ENCODE assay signal across 17 mouse cellular contexts in the genomic region with DNA sequence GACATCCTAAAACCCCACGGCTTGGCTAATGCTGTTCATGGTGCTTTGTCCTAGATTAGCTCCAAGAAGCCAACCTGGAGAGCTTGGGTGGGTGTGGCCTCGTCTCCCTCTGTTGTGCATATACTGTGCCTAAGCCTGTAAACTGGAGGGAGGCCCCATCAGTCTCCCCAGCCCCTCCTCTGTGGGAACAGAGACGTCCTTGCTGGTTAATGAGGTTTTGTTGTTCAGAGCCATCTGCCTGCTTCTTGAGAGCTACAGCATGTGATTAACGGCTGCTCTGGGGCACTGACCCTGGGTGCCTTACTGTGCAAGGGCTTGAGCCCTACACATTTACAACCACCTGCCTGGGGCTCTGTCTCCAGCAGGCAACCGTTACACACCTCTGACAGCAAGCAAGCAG.
DNase-seq lines count a peak whose midpoint lies in the region; ATAC-seq and TF ChIP-seq lines count a peak whose summit lies in the region.
"Had no signal": no experiment of that assay in that cellular context is flagged by ENCODE, and none has a peak within 500 bp of the region (broad histone marks: within the 10 kb centered on the region; RNA-seq: fewer than 3 reads in every experiment).

No protein-coding gene starts in this region.

- no peak overlapping the region for H3K9ac ChIP-seq in forebrain, postnatal 0 days
- H3K9ac ChIP-seq in midbrain, embryonic 13.5 days (replicated peaks) = no peak overlapping the region
- H3K9ac ChIP-seq: limb, embryonic 13.5 days; lung, embryonic 15.5 days had no signal

- no peaks in the 10 kb centered on the region for H3K36me3 ChIP-seq in forebrain, postnatal 0 days (ENCODE audit: insufficient read depth)
- no peaks in the 10 kb centered on the region for H3K36me3 ChIP-seq in midbrain, embryonic 13.5 days
- H3K36me3 ChIP-seq: limb, embryonic 13.5 days; lung, embryonic 15.5 days had no signal

- no peak overlapping the region for H3K4me3 ChIP-seq in forebrain, postnatal 0 days (ENCODE audit: low read depth, low read length)
- no peak overlapping the region for H3K4me3 ChIP-seq in midbrain, embryonic 13.5 days (replicated peaks)
- H3K4me3 ChIP-seq: limb, embryonic 13.5 days; lung, embryonic 15.5 days; myocyte had no signal

- WGBS in forebrain, postnatal 0 days = 6% methylated on average over 5 of the region's 5 CpGs
- 7% methylated on average over 5 of the region's 5 CpGs for WGBS in midbrain, embryonic 13.5 days

- peak; percentile 18; the same call in 1 of the 2 replicates for ATAC-seq in forebrain, postnatal 0 days
- peak; percentile 81 for ATAC-seq in midbrain, embryonic 13.5 days

- peak; percentile 65 for DNase-seq in embryo, embryonic 10 days (ENCODE audit: low spot score)
- DNase-seq in embryo, embryonic 9.5 days (ENCODE audit: extremely low spot score) = no peak
- peak; percentile 53 for DNase-seq in ZHBTc4 (ENCODE audit: low read depth, low spot score)
- DNase-seq in forebrain, postnatal 0 days = no peak
- DNase-seq in B cell, adult 2 months = no peak
- no peak for DNase-seq in urinary bladder, adult 2 months (ENCODE audit: low spot score)
- no peak for DNase-seq in right cerebral cortex, adult 18-20 months
- DNase-seq: adrenal gland, postnatal 10 days; cerebellum, adult 11-12 months; gastrocnemius, postnatal 36 days; heart, postnatal 4 days; spleen, adult 18-20 months; thymus, postnatal 36 days had no signal

- H3K9me3 ChIP-seq in forebrain, postnatal 0 days (ENCODE audit: low read length) = no peaks in the 10 kb centered on the region
- H3K9me3 ChIP-seq in midbrain, embryonic 13.5 days = no peaks in the 10 kb centered on the region
- H3K9me3 ChIP-seq: limb, embryonic 13.5 days; lung, embryonic 15.5 days had no signal

- TF ChIP-seq CTCF in forebrain, postnatal 0 days (IDR thresholded peaks at IDR 0.05; ENCODE audit: low read depth) = no peak

- no peak overlapping the region for H3K4me2 ChIP-seq in forebrain, postnatal 0 days (ENCODE audit: low read depth)
- H3K4me2 ChIP-seq in midbrain, embryonic 13.5 days (replicated peaks) = no peak overlapping the region
- H3K4me2 ChIP-seq: limb, embryonic 13.5 days; lung, embryonic 15.5 days had no signal

- no peak overlapping the region for H3K27ac ChIP-seq in forebrain, postnatal 0 days (ENCODE audit: low read depth, low read length)
- no peak overlapping the region for H3K27ac ChIP-seq in midbrain, embryonic 13.5 days
- H3K27ac ChIP-seq: limb, embryonic 13.5 days; lung, embryonic 15.5 days had no signal

- H3K27me3 ChIP-seq in forebrain, postnatal 0 days (ENCODE audit: insufficient read depth, low read length) = no peaks in the 10 kb centered on the region
- no peaks in the 10 kb centered on the region for H3K27me3 ChIP-seq in midbrain, embryonic 13.5 days
- H3K27me3 ChIP-seq: limb, embryonic 13.5 days had no signal

- H3K4me1 ChIP-seq in forebrain, postnatal 0 days (ENCODE audit: insufficient read depth) = peaks cover 8% of the 10 kb centered on the region
- peaks cover 35% of the 10 kb centered on the region for H3K4me1 ChIP-seq in midbrain, embryonic 13.5 days (replicated peaks)
- H3K4me1 ChIP-seq: lung, embryonic 15.5 days had no signal

Comparison
In these comparisons a context has a peak if more than half of its experiments do, and no peak if none do; other contexts are left out.
1. DNase-seq: peak in embryo, embryonic 10 days (single experiment) and ZHBTc4 (single experiment); none in embryo, embryonic 9.5 days (single experiment), forebrain, postnatal 0 days (single experiment), B cell, adult 2 months (0 of 2), urinary bladder, adult 2 months (single experiment) and right cerebral cortex, adult 18-20 months (single experiment).